Mouse (Mus musculus) heart, postnatal 0 days (tissue): ENCODE data around the gene Oxsm. TPM values are rescaled to one million over a fixed set of nuclear protein-coding genes. Genes with fewer than 3 reads are reported as not detected.

Experiments
- ATAC-seq: fragments of 200-750 bp; cut with Nextera tagmentation; 2 replicates; pipeline ENCODE4 v1.8.0; 2017; ENCODE audit warnings: low read depth, moderate number of reproducible peaks, moderate library complexity; ENCODE audit not compliant: insufficient read depth
- DNase-seq: peaks from one replicate; pipeline ENCODE4 v3.0.0-alpha.2; 2016; ENCODE audit warnings: low spot score
- H3K27ac ChIP-seq: fragments of 300-500 bp; sonication (generic); 2 replicates; pipeline ENCODE4 v1.5.1; 2014; ENCODE audit warnings: low read depth, mild to moderate bottlenecking
- H3K27me3 ChIP-seq: fragments of 300-500 bp; sonication (generic); 2 replicates; pipeline ENCODE4 v1.6.1; 2014; ENCODE audit warnings: low read length, mixed read lengths; ENCODE audit not compliant: control insufficient read depth, insufficient read depth
- H3K36me3 ChIP-seq: fragments of 300-500 bp; sonication (generic); replicated peaks from 2 replicates; pipeline ENCODE4 v1.6.1; 2014; ENCODE audit warnings: low read length, mixed read lengths; ENCODE audit not compliant: control insufficient read depth, insufficient read depth
- H3K4me1 ChIP-seq: fragments of 300-500 bp; sonication (generic); 2 replicates; pipeline ENCODE4 v1.6.1; 2014; ENCODE audit warnings: antibody characterized with exemption; ENCODE audit not compliant: control insufficient read depth, insufficient read depth
- H3K4me2 ChIP-seq: fragments of 300-500 bp; sonication (generic); 2 replicates; pipeline ENCODE4 v1.6.1; 2014; ENCODE audit warnings: low read depth, mild to moderate bottlenecking, low read length, moderate library complexity
- H3K4me3 ChIP-seq: fragments of 300-500 bp; sonication (generic); 2 replicates; pipeline ENCODE4 v1.5.1; 2014; ENCODE audit warnings: low read depth, low read length
- H3K9ac ChIP-seq: fragments of 300-500 bp; sonication (generic); replicated peaks from 2 replicates; pipeline ENCODE4 v1.6.1; 2014; ENCODE audit warnings: low read depth, low read length, mixed read lengths
- H3K9me3 ChIP-seq: fragments of 300-500 bp; sonication (generic); replicated peaks from 2 replicates; pipeline ENCODE4 v1.6.1; 2016; ENCODE audit warnings: low read length; ENCODE audit not compliant: control insufficient read depth
- CTCF ChIP-seq: IDR thresholded peaks from 2 replicates; pipeline ENCODE4 v1.5.1; 2016; ENCODE audit warnings: antibody characterized with exemption, control low read depth, low read depth
- EP300 ChIP-seq: IDR thresholded peaks from 2 replicates; pipeline ENCODE4 v1.6.1; 2016; ENCODE audit warnings: antibody characterized with exemption, low read depth
- WGBS: fragments of 180-500 bp; shearing (Covaris S2); extraction: QIAGEN DNeasy Blood & Tissue Kit; methylation state at CpG from one replicate; pipeline ENCODE4 v1.1.7; 2014; 5-methylcytosine and 5-hydroxymethylcytosine counted together
- polyA plus RNA-seq: library from polyadenylated mRNA; unstranded; fragments of >200 nt; fragmentation: Nextera tagmentation; extraction: Ambion mirVana; gene quantifications from 2 replicates; pipeline ENCODE4 v1.2.1, GENCODE M21; 2015
- total RNA-seq: library from RNA; depleted of rRNA; stranded (reverse); fragments of >200 nt; gene quantifications from 2 replicates; pipeline ENCODE4 v1.2.3, GENCODE M21; 2014; ENCODE audit warnings: low replicate concordance; rRNA removed

The Oxsm gene
- total and polyA plus RNA-seq, 2 experiments from 2014 or later: 3.9 to 6.2 TPM

- ATAC-seq: no peak
- no peaks in the 10 kb centered on the region for H3K27me3 ChIP-seq
- H3K4me1 ChIP-seq: peaks cover 6% of the 10 kb centered on the region
- no peak overlapping the region for H3K4me3 ChIP-seq
- 37% methylated on average over 1 of the region's 1 CpGs for WGBS
- no peak overlapping the region for H3K27ac ChIP-seq
- DNase-seq: no peak
- H3K9me3 ChIP-seq: no peaks in the 10 kb centered on the region
- H3K9ac ChIP-seq: no peak overlapping the region
- H3K4me2 ChIP-seq: no peak overlapping the region
- no peaks in the 10 kb centered on the region for H3K36me3 ChIP-seq
- TF ChIP-seq EP300 (no peak), CTCF (no peak)
Observed at GRCm38 (mm10) chr14:16195486-16195885, 54.1 kb downstream of the Oxsm start.

- no peaks in the 10 kb centered on the region for H3K4me1 ChIP-seq
- H3K4me3 ChIP-seq: no peak overlapping the region
- DNase-seq (no peak), ATAC-seq (no peak)
- TF ChIP-seq EP300: no peak
- no peaks in the 10 kb centered on the region for H3K27me3 ChIP-seq
- H3K27ac ChIP-seq: no peak overlapping the region
- no peak overlapping the region for H3K9ac ChIP-seq
- H3K9me3 ChIP-seq: no peaks in the 10 kb centered on the region
- WGBS: 70% methylated on average over 1 of the region's 1 CpGs
- H3K36me3 ChIP-seq: no peaks in the 10 kb centered on the region
- no peak overlapping the region for H3K4me2 ChIP-seq
Observed at GRCm38 (mm10) chr14:16194125-16194524, 55.5 kb downstream of the Oxsm start.

- Histone ChIP-seq H3K36me3 (no peaks in the 10 kb centered on the region), H3K4me2 (no peak overlapping the region), H3K27me3 (no peaks in the 10 kb centered on the region), H3K9me3 (no peaks in the 10 kb centered on the region), H3K9ac (no peak overlapping the region), H3K4me3 (no peak overlapping the region), H3K4me1 (no peaks in the 10 kb centered on the region), H3K27ac (no peak overlapping the region)
- WGBS: 53% methylated on average over 1 of the region's 1 CpGs
- TF ChIP-seq CTCF (no peak), EP300 (no peak)
- ATAC-seq (no peak), DNase-seq (no peak)
Observed at GRCm38 (mm10) chr14:16189142-16189541, 60.5 kb downstream of the Oxsm start.

Other genes with a start within 250 kb of the Oxsm start
- gene Ngly1, start 528 bp downstream of the Oxsm start, total RNA-seq: 25.7 and 34.3 TPM in 2 replicates
- gene Ngly1, start 528 bp downstream of the Oxsm start, polyA plus RNA-seq: 27.0 and 29.3 TPM in 2 replicates
- gene Top2b, start 115.4 kb upstream of the Oxsm start, total RNA-seq: 36.2 and 36.7 TPM in 2 replicates
- 18.6 and 19.8 TPM in 2 replicates for gene Top2b, start 115.4 kb upstream of the Oxsm start, polyA plus RNA-seq